Mouse (Mus musculus) limb, embryonic 14.5 days (tissue): ENCODE measurements around the gene Gsta1. TPM values are rescaled to one million over a fixed set of nuclear protein-coding genes. Genes with fewer than 3 reads are reported as not detected.
"Not testable (repeated sequence)": the region's sequence is repeated elsewhere in the genome, so short reads cannot be mapped to it uniquely, and the experiment has no call there.

ENCODE experiments used
- ATAC-seq: fragments of 200-750 bp; cut with Nextera tagmentation; 2 replicates; pipeline ENCODE4 v1.8.0; 2017; ENCODE audit warnings: low read depth, moderate number of reproducible peaks, moderate TSS enrichment; ENCODE audit not compliant: low FRiP score
- DNase-seq: peaks from one replicate; pipeline ENCODE4 v3.0.0-alpha.2; 2015; ENCODE audit warnings: low spot score
- H3K27ac ChIP-seq: fragments of 300-500 bp; sonication (generic); replicated peaks from 2 replicates; pipeline ENCODE4 v1.5.1; 2014; ENCODE audit warnings: low read depth, mild to moderate bottlenecking, low read length, moderate library complexity, mixed read lengths
- H3K27me3 ChIP-seq: fragments of 300-500 bp; sonication (generic); 2 replicates; pipeline ENCODE4 v1.6.1; 2014; ENCODE audit warnings: low read length, mixed read lengths; ENCODE audit not compliant: control insufficient read depth, insufficient read depth
- H3K36me3 ChIP-seq: fragments of 300-500 bp; sonication (generic); 2 replicates; pipeline ENCODE4 v1.6.1; 2014; ENCODE audit warnings: mild to moderate bottlenecking, low read length, moderate library complexity, mixed read lengths; ENCODE audit not compliant: control insufficient read depth, insufficient read depth
- H3K4me1 ChIP-seq: fragments of 300-500 bp; sonication (generic); 2 replicates; pipeline ENCODE4 v1.6.1; 2014; ENCODE audit warnings: antibody characterized with exemption, low read length, mixed read lengths; ENCODE audit not compliant: control insufficient read depth, insufficient read depth
- H3K4me2 ChIP-seq: fragments of 300-500 bp; sonication (generic); replicated peaks from 2 replicates; pipeline ENCODE4 v1.6.1; 2014; ENCODE audit warnings: low read depth, mild to moderate bottlenecking, low read length, moderate library complexity; ENCODE audit not compliant: severe bottlenecking
- H3K4me3 ChIP-seq: fragments of 300-500 bp; sonication (generic); replicated peaks from 2 replicates; pipeline ENCODE4 v1.5.1; 2014; ENCODE audit warnings: low read length
- H3K9ac ChIP-seq: fragments of 300-500 bp; sonication (generic); 2 replicates; pipeline ENCODE4 v1.6.1; 2014; ENCODE audit warnings: mild to moderate bottlenecking, low read depth, low read length, moderate library complexity; ENCODE audit not compliant: severe bottlenecking
- H3K9me3 ChIP-seq: fragments of 300-500 bp; sonication (generic); 2 replicates; pipeline ENCODE4 v1.6.1; 2016; ENCODE audit warnings: low read length; ENCODE audit not compliant: control insufficient read depth
- WGBS: fragments of 180-500 bp; shearing (Covaris S2); extraction: QIAGEN DNeasy Blood & Tissue Kit; methylation state at CpG from one replicate; pipeline ENCODE4 v1.1.7; 2014; 5-methylcytosine and 5-hydroxymethylcytosine counted together
- polyA plus RNA-seq, 2 experiments: library from polyadenylated mRNA; depleted of rRNA in 1 of 2; stranded (reverse) in 1 of 2; unstranded in 1 of 2; fragments of >200 nt; fragmentation: Nextera tagmentation in 1 of 2; extraction: Ambion mirVana in 1 of 2; gene quantifications; 2 replicates each; pipeline versions ENCODE4 v1.2.1 to v1.2.3; 2012 to 2014

Gsta1 gene
- polyA plus RNA-seq, 2 experiments = 0.55 to 3.2 TPM

DNA sequence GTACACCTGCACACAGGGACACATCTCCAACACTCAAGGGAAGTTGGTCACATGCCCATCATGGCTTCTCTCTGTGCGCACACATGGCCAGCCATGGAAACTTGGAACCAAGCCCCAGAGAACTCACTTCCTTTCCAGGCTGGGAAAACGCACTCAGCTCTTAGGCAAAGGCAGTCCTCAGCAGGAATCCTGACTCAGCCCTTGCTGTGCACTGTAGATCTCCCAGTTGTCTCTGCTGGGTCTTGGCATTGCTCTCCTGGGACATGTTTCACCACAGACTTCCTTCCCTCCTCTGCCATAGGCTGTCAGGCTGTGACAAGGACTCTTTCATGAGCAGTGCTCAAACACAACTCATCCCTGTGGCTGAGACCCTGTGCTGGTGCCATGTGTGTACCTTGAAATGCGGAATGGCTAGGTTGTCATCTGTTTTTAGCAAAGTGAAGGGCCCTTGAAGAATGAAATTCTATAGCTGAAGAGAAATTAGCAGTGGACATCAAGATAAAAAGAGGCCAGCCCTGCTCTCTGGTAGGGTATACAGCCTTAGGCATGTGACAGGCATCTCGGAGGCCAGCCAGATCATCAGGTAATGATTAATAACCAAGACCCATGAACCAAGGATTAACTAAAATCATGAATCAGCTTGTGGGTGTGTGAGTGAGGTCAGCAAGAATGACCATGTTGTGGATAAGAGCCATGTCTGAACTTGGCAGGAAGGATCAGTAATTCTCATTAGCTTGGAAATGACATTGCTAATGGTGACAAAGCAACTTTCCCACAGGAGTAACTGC is 25.4 kb downstream of the Gsta1 start:
- H3K27me3 ChIP-seq, ATAC-seq, H3K4me2 ChIP-seq, H3K36me3 ChIP-seq, H3K9ac ChIP-seq, H3K27ac ChIP-seq, H3K9me3 ChIP-seq, H3K4me3 ChIP-seq, H3K4me1 ChIP-seq: not testable (repeated sequence)
- 51% methylated on average over 4 of the region's 4 CpGs for WGBS
- DNase-seq = peak; percentile 10

DNA sequence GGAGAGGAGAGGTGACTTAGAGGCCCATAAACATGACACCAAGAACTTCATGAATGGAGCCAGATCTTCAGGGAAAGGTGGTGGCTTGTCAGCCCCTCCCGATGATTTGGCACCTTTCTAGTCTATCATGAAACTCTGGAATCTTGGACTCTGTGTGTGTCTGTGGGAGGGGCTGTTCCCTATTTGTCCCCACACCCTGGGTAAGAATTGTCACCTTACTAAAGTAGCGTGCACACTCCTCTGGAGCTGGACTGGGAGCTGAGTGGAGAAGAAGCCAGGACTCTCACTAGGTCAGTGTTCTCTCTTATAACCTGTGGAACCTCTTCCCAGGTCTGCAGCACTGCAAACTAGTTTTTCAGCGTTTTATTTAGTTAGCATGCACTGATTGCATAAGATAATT is 26.5 kb downstream of the Gsta1 start, which contains the start of gene Gm3776:
Gene Gm3776 (plus strand): TSS at position 216 of the 400 bp plus-strand sequence.
- DNase-seq, ATAC-seq, H3K4me3 ChIP-seq, H3K9me3 ChIP-seq, H3K36me3 ChIP-seq, H3K27ac ChIP-seq, H3K9ac ChIP-seq, H3K4me1 ChIP-seq, H3K4me2 ChIP-seq, H3K27me3 ChIP-seq: not testable (repeated sequence)
- WGBS = 73% methylated on average over 1 of the region's 3 CpGs

DNA sequence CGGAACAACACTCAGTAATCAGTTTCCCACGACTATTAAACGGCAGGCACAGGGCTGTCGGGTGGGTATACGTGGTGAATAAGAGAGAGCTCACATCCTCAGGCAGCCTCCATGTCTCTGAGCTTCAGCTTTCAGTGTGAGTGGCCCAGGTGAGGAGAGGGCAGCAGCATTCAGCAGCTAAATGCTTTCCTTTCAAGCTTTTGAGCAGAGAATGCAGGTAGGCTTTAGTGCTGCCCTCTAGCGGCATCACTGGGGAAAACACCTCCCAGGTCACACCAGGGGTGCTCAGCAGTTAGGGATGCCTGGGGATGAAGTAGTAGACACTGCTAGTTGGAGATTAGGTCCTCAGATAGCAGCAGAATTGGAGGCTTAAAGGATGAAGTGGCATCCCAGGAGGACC is 29.2 kb downstream of the Gsta1 start:
- not testable (repeated sequence) for H3K9ac ChIP-seq, H3K4me1 ChIP-seq, H3K27me3 ChIP-seq, H3K4me3 ChIP-seq, H3K36me3 ChIP-seq, DNase-seq, H3K4me2 ChIP-seq, H3K27ac ChIP-seq, H3K9me3 ChIP-seq
- ATAC-seq = 0 out of 2 replicates have a peak, but pooled peaks have one; percentile 50
- WGBS = 0% methylated on average over 1 of the region's 6 CpGs

DNA sequence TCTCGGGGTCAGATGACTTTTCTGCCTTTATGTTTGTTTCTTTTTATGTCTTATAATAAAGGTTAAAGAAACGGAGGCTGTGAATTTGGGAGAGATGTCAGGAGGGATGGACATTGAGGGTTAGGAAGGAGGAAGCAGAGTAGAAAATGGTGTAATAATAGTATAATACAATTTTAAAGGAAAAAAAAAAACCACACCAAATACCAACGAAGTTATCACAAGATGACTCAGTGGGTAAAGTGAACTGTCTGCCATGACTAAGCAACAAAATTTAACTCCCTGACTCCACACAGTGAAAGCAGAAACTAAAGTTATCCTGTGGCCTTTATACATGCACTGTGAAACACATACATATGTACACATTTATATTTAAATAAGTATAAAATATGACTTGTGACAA is 40.5 kb downstream of the Gsta1 start:
- WGBS = 77% methylated on average over 3 of the region's 3 CpGs
- H3K36me3 ChIP-seq, DNase-seq, H3K4me1 ChIP-seq, H3K4me2 ChIP-seq, H3K9me3 ChIP-seq, H3K4me3 ChIP-seq, ATAC-seq, H3K27me3 ChIP-seq, H3K9ac ChIP-seq, H3K27ac ChIP-seq: not testable (repeated sequence)

DNA sequence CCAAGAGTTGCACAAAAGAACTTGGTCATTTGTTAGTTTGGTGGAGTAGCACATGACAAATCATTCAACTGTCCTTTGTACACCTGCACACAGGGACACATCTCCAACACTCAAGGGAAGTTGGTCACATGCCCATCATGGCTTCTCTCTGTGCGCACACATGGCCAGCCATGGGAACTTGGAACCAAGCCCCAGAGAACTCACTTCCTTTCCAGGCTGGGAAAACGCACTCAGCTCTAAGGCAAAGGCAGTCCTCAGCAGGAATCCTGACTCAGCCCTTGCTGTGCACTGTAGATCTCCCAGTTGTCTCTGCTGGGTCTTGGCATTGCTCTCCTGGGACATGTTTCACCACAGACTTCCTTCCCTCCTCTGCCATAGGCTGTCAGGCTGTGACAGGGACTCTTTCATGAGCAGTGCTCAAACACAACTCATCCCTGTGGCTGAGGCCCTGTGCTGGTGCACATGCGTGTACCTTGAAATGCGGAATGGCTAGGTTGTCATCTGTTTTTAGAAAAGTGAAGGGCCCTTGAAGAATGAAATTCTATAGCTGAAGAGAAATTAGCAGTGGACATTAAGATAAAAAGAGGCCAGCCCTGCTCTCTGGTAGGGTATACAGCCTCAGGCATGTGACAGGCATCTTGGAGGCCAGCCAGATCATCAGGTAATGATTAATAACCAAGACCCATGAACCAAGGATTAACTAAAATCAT is 51.7 kb downstream of the Gsta1 start:
- not testable (repeated sequence) for H3K4me2 ChIP-seq, H3K4me3 ChIP-seq, ATAC-seq, DNase-seq, H3K9me3 ChIP-seq, H3K27me3 ChIP-seq, H3K4me1 ChIP-seq, H3K27ac ChIP-seq, H3K36me3 ChIP-seq, H3K9ac ChIP-seq
- 76% methylated on average over 3 of the region's 4 CpGs for WGBS

DNA sequence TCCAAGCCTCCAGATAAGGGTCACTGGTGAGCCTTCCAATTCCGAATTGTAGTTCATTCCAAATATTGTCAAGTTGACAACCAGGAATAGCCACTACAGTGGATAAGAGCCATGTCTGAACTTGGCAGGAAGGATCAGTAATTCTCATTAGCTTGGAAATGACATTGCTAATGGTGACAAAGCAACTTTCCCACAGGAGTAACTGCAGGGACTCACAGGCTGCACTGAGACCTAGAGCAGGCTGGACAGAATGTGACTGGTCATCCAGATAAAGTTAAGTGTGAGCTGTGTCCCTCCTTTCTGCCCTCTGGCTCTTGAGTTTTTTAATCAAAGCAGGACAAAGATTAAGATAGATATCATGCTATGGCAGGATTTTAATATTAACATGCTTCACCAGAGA is 58.6 kb downstream of the Gsta1 start:
- not testable (repeated sequence) for DNase-seq, H3K4me3 ChIP-seq, H3K9ac ChIP-seq, H3K36me3 ChIP-seq, H3K27ac ChIP-seq, H3K4me2 ChIP-seq, H3K27me3 ChIP-seq, H3K9me3 ChIP-seq, H3K4me1 ChIP-seq, ATAC-seq
- WGBS = no CpG with 5 or more reads among the region's 1 CpGs

DNA sequence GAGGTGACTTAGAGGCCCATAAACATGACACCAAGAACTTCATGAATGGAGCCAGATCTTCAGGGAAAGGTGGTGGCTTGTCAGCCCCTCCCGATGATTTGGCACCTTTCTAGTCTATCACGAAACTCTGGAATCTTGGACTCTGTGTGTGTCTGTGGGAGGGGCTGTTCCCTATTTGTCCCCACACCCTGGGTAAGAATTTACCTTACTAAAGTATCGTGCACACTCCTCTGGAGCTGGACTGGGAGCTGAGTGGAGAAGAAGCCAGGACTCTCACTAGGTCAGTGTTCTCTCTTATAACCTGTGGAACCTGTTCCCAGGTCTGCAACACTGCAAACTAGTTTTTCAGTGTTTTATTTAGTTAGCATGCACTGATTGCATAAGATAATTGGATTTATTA is 59.3 kb downstream of the Gsta1 start, which contains the start of gene Gm10639:
Gene Gm10639 (plus strand): TSS at position 201 of the 400 bp plus-strand sequence.
- H3K27me3 ChIP-seq, H3K4me1 ChIP-seq, H3K9me3 ChIP-seq, DNase-seq, H3K27ac ChIP-seq, H3K9ac ChIP-seq, H3K4me2 ChIP-seq, H3K36me3 ChIP-seq, ATAC-seq, H3K4me3 ChIP-seq: not testable (repeated sequence)
- WGBS = 85% methylated on average over 3 of the region's 3 CpGs
